Comparison of ENCODE assay signal across 23 mouse cellular contexts in the genomic region with DNA sequence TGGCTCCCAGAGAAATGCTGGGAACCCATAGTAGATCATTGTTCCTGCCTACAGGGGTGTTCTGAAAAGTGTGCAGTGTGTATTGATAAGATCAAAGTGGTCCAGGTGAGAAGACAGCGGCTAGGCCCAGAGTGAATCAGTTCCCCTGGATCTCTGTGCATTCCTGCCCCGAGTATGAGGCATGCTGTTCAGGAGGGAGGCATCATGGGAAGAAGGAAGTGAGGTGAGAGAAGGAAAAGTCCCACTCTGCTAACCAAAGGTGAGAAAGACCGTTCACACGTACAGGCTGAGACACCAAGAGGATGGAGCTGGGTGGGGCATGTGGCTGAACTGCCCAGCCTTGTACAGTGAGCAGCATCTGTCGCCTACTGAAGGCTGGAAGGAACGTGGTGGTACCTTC.
"Had no signal": no experiment of that assay in that cellular context is flagged by ENCODE, and none has a peak within 500 bp of the region (broad histone marks: within the 10 kb centered on the region; RNA-seq: fewer than 3 reads in every experiment).

No protein-coding gene starts in this region.

- H3K4me1 ChIP-seq: hindbrain, embryonic 10.5 days; hindbrain, embryonic 12.5 days had no signal

- H3K27ac ChIP-seq: gastrocnemius, adult 2 months; heart, embryonic 15.5 days; hindbrain, embryonic 10.5 days; hindbrain, embryonic 12.5 days; hindbrain, embryonic 14.5 days; kidney, embryonic 15.5 days; kidney, postnatal 0 days; limb, embryonic 13.5 days; limb, embryonic 15.5 days; liver, embryonic 12.5 days had no signal

- H3K4me3 ChIP-seq: gastrocnemius, adult 2 months; heart, embryonic 13.5 days; heart, embryonic 15.5 days; hindbrain, embryonic 10.5 days; hindbrain, embryonic 12.5 days; kidney, embryonic 15.5 days; limb, embryonic 13.5 days; limb, embryonic 15.5 days; liver, embryonic 12.5 days had no signal

- H3K36me3 ChIP-seq: hindbrain, embryonic 10.5 days; hindbrain, embryonic 12.5 days; limb, embryonic 13.5 days; limb, embryonic 15.5 days; liver, embryonic 12.5 days had no signal

- H3K27me3 ChIP-seq: heart, embryonic 13.5 days; heart, embryonic 15.5 days; hindbrain, embryonic 12.5 days; kidney, embryonic 15.5 days; limb, embryonic 13.5 days; limb, embryonic 15.5 days; liver, embryonic 12.5 days had no signal

- DNase-seq: gastrocnemius, adult 2 months; gastrocnemius, postnatal 10 days; gastrocnemius, postnatal 25 days; heart, adult 18-20 months; heart, postnatal 4 days; kidney, adult 11 months; kidney, adult 2 months; kidney, adult 9 months; kidney, postnatal 14 days; kidney, postnatal 36 days; layer of hippocampus, adult 9-11 months; layer of hippocampus, postnatal 36 days; left cerebral cortex, postnatal 4 days had no signal

- H3K9me3 ChIP-seq: heart, embryonic 13.5 days; heart, embryonic 15.5 days; hindbrain, embryonic 10.5 days; hindbrain, embryonic 12.5 days; kidney, embryonic 15.5 days; limb, embryonic 13.5 days; limb, embryonic 15.5 days; liver, embryonic 12.5 days had no signal
